Mouse (Mus musculus): ENCODE data around the gene Aox2.

DNA sequence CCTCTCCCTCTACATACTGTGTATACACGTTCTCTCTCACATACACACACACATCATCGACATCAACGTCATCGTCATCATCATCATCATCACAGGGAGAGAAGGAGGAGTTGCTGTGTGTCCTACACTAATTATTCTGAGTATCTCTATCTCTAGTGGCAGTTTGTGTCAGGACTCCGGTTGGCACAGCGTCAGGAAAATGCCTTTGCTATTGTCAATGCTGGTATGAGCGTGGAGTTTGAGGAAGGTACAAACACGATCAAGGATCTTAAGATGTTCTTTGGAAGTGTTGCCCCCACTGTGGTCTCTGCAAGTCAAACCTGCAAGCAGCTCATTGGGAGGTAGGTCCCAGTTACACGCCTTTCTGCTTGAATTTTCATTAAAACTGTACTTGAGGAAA lies 39.2 kb upstream of the Aox2 start:
- TF ChIP-seq CTCF (IDR thresholded peaks at IDR 0.05; ENCODE audit: extremely low read depth, insufficient read depth, low read length), result no peak
- no peak for TF ChIP-seq POLR2A (IDR thresholded peaks at IDR 0.05; ENCODE audit: extremely low read depth, insufficient read depth, low read length)
